Mouse (Mus musculus): ENCODE data around the gene Tmem209.

Gene Tmem209

GRCm38 (mm10) chr6:30509265-30510239 is at the start of gene Tmem209, which contains the start of gene Ssmem1:
Gene Tmem209, minus strand, starts transcription at chr6:30509783.
Gene Ssmem1, plus strand, starts transcription at chr6:30509849.
- CTCF ChIA-PET = no interaction called here

- CTCF ChIA-PET = no interaction called here
Observed at GRCm38 (mm10) chr6:30556080-30556479, 46.5 kb upstream of the Tmem209 start.

GRCm38 (mm10) chr6:30554621-30555170 is 45.1 kb upstream of the Tmem209 start:
- CTCF ChIA-PET = no interaction called here

- CTCF ChIA-PET = no interaction called here
Observed at GRCm38 (mm10) chr6:30554092-30554491, 44.5 kb upstream of the Tmem209 start.

- CTCF ChIA-PET = no interaction called here
Observed at GRCm38 (mm10) chr6:30553381-30554010, 43.9 kb upstream of the Tmem209 start.

- CTCF ChIA-PET = interaction anchor here (0.6 kb wide), 1 partner anchor 466 kb away, joined by 3 read pairs; no protein-coding TSS in a partner anchor
Observed at GRCm38 (mm10) chr6:30552628-30553027, 43.0 kb upstream of the Tmem209 start.

GRCm38 (mm10) chr6:30551644-30552580 is 42.3 kb upstream of the Tmem209 start:
- CTCF ChIA-PET = interaction anchor here (0.6 kb wide), 1 partner anchor 467 kb away, joined by 3 read pairs; no protein-coding TSS in a partner anchor

DNA sequence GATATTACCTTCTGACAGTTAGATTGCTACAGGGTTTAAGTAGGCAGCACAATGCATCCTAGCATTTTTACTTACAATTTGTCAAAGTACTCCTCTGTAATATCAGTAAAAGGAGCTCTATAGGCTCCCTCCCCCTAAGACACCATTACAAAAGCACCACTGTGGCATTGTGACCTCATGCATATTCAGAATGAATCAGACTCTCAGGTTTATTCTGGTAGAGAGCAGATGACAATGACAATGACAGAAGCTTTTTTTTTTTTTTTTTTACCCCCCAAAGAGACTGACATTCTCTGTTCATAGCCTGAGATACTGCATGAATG is 41.6 kb upstream of the Tmem209 start:
- CTCF ChIA-PET = no interaction called here

DNA sequence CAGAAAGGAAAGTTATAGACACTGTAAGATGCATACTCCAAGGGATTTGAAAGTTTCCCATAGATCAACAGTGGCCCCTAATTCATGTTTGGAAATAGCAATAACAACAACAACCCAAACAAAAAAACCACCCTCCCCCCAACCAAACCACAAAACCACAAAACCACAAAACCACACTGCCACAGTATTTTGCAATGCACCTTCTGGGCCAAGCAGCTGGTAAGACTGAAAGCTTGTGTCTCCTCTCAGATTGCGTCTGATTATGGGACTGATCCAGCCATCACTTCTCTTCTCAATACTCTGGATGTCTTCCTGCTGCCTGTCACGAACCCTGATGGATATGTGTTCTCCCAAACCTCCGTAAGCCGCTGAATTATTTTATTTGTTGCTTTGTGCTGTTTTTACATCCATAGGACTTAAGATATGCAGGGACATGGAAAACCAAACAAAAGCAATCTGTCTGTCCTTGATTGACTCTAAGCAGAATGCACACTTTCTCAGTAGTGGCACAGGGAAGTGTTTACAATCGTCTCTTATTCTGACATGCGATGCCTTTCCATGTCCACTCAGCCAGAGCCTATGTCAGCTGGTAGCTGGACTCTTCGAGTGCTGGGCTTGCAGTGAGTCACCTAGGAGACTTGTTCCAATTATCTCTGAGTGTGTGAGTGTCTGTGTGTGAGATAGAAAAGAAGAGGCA is 41.1 kb upstream of the Tmem209 start:
- CTCF ChIA-PET = no interaction called here

GRCm38 (mm10) chr6:30549231-30549761 is 39.7 kb upstream of the Tmem209 start:
- CTCF ChIA-PET = interaction anchor here (0.6 kb wide), 1 partner anchor 12 kb away, joined by 3 read pairs; no protein-coding TSS in a partner anchor

- CTCF ChIA-PET = interaction anchor here (0.7 kb wide), 1 partner anchor 417 kb away, joined by 3 read pairs; no protein-coding TSS in a partner anchor
Observed at GRCm38 (mm10) chr6:30547656-30548306, 38.2 kb upstream of the Tmem209 start.

GRCm38 (mm10) chr6:30547274-30547645 is 37.7 kb upstream of the Tmem209 start:
- CTCF ChIA-PET = no interaction called here

DNA sequence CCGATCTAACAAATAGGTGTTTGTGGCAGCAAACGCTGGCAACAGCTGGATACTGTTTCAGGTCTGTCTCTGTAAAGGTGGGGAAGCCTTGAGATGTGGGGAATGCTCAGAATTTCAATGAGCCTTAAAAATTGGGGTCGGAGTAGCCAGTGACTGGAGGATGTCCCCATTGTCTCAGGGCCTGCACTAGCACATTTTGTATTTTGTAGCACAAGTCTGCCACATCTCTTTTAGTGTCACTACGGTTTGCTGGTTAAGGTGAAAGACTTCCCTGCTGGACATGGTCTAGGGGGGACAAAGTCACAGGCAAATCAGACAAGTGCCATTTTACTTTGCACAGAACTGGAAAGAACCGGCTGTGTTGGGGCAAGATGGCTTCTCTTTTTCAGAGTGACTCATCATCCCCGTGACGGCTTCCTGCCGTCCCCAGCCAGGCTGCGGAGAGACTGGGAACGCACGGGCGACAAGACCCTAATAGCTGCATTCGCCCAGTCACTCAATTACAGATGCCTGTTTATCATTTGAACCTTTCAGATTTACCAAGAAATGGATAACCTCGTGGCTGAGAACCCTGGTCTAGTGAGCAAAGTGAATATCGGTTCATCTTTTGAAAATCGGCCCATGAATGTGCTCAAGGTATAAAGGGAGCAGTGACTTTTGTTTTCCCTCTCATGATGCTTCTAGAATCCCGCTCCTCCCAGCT is 37.1 kb upstream of the Tmem209 start:
- CTCF ChIA-PET = no interaction called here

DNA sequence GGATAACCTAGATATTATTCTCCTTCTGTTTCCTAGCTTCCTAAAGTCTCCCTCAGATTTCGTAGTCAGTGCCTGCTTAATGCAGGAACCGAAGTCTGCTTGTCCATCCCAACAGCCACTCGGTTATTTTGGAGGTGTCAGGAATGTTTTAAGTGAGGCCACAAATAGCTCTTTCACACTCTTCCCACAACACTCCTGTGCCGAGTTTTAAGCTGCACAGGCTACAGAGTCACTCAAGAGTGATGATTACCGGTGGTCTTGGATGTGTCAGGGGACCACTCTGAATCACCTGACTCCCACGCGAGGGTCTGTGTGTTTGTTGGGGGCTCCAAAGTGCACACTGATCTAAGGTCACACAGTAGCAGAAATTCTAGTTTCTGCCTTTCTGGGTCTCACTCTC is 36.1 kb upstream of the Tmem209 start:
- CTCF ChIA-PET = no interaction called here

DNA sequence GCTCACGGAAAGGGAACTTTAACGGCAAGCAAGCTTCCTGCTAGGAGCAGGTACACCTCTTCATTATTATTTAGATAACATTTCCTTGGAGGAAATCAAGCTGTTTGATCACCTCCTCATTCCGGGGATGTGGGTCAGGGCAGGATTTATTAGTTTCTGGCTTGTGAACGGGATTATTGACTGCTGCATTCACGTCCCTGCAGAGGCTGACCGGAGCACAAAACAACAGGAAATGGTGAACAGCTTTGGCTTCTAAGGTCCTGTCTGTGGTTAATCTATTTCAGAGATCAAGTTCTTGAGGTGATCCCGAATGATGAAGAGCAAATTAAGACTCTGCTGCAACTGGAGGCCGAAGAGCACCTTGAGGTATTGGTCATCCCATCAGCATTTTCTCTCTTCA is 34.3 kb upstream of the Tmem209 start:
- CTCF ChIA-PET = no interaction called here

GRCm38 (mm10) chr6:30543077-30543476 is 33.5 kb upstream of the Tmem209 start:
- CTCF ChIA-PET = no interaction called here

DNA sequence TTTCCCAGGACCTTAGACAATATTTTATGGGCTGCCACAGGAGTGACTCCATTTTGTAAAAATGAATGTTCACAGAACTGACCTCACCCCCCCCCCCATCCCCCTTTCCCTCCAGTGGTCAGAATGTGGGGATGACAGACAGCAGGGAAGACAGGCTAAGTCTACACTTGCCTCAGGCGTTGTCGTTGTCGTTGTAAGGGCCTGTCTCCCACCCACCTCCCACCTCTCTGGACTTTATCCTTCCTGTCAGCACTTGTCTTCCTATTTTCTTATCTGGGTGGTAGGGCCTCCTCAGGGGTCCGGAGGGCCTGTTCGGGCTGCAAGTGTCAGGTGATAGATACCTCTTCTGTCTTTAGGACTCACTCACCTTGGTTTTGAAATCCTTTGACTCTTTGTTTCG is 32.7 kb upstream of the Tmem209 start:
- CTCF ChIA-PET = no interaction called here

DNA sequence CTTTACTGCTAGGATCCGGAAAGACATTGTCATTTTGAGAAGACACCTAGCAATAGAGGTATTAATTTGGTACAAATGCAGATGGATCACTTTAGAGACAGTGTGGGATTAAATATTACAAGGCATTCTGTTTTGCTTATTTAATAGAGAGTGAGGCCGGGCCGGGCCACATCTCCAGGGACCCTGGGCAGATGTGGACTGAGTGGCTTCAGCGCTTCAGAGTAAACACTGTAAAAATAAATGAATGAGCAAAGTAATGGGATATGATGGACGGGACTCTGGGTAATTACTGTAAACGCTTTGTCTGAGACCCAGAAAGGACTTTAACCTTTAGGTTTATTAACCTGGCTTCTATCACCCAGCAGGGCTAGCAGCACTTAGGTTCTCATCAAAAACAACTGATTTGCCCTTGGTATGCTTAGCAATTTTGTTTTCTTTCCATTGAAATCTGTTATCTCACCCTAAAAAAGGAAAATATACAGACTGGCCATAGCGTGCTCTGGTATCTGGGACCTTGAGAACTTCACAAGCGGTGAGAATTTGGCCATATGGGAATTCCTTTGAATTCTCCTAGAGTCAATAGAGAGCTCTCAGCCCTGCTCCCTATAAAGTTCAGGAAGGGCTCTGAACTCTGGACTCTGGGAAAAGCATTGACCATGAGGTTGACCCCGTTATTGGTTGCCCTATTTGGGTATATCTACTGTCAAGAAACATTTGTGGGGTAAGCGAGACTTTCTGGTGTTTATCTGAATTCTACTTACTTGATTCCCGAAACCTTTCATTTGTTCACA is 31.6 kb upstream of the Tmem209 start, which contains the start of gene Cpa2:
Gene Cpa2 (plus strand): TSS at position 574 of the 791 bp plus-strand sequence.
- CTCF ChIA-PET = no interaction called here

- CTCF ChIA-PET = no interaction called here
Observed at GRCm38 (mm10) chr6:30538800-30539199, 29.2 kb upstream of the Tmem209 start.
